Mouse (Mus musculus) common myeloid progenitor, adult 5-6 weeks (primary cell): ENCODE results near the gene Trim33. TPM values are rescaled to one million over a fixed set of nuclear protein-coding genes. Genes with fewer than 3 reads are reported as not detected.

Source experiments
- ATAC-seq: replicated peaks from 2 replicates; pipeline ENCODE4 v1.8.0; 2016; ENCODE audit warnings: low read depth, mild to moderate bottlenecking, moderate TSS enrichment, inconsistent platforms; ENCODE audit not compliant: poor library complexity, severe bottlenecking
- total RNA-seq: library from RNA; stranded (forward); fragments of 200-1000, 187-1606 nt; gene quantifications from 2 replicates; pipeline ENCODE4 v1.2.3, GENCODE M21; 2017

The Trim33 gene
- total RNA-seq, 1 experiment from 2014 or later, result 90.1 TPM

DNA sequence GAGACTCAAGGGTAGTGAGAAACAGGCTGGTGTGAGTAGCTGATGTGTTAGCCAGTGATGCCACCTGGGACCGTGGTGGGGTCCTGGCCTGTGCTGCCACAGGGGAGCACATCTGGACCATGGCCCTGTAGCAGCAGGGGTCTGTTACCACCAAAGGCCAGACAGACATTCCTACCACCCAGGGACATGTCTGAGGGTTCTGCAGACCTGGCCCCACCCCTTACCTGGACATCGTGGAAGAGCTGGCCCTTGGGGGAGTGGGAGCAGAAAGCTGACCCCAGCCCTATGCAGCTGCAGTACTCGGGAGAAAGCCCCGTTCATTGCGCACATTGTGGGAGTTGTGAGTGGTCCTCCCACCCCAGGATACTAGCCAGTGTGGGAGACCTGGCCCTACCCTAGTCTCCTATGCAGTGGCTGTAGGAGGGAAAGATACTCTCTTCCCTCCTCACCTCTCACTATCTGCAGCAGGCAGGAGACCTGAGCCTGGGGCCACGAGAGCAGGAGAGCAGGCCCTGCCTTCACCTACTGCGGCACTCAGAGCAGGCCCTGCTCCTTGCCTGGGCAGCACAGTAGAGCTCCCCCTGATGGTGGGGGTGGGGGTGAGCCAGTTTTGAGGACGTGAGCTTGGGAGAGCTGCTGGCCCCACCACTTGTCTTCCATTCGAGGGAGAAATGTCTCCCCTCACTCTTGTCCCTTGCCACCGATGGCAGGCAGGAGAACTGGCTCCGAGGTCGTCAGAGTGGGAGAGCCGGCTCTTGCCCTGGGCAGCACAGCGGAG lies 114.4 kb downstream of the Trim33 start:
- 0 out of 2 replicates have a peak, but pooled peaks have one; percentile 20 for ATAC-seq

- ATAC-seq, result no peak
These were observed 115.0 kb downstream of the Trim33 start for GRCm38 (mm10) chr3:103394121-103394520.

DNA sequence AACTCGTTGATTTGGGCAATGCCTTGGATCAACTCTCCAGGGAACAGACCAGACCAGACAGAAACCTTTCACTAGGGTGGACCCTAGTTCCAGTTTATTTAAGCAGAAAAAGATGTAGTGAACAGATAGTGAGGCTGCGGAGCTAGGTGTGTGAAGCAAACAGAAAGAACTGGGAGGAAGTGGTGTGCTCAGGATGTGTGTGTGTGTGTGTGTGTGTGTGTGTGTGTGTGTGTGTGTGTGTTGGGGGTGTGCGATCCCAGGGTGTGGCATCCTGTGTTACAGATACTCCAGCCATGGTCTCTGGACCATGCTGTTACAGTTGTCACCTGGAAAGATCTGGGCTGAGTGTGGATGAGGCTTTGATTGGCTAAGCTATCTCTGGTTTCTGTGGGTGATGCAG lies 118.4 kb downstream of the Trim33 start:
- ATAC-seq, result no peak

GRCm38 (mm10) chr3:103400807-103401206 lies 121.7 kb downstream of the Trim33 start:
- ATAC-seq, result no peak

GRCm38 (mm10) chr3:103401342-103402098 lies 122.4 kb downstream of the Trim33 start:
- ATAC-seq, result peak; percentile 87

- no peak for ATAC-seq
These were observed 123.1 kb downstream of the Trim33 start for GRCm38 (mm10) chr3:103402212-103402611.

DNA sequence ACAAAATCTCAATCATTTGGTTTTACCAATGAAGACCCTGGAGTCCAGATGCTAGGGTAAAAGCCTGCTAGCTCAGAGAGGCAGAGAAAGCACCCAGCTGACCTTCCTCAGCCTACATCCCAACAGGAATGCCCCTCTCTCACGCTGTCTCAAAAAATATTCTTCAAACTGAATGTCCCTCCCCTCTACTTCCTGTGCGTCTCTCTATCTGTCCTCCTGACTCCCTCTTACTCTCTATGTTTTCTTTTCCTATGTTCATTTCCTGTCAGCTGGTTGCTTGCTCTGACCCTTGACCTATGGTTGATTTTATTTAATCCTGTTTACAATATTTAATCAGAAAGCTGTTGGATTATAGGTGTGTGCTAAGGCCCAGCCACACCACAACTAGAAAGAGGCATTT lies 126.0 kb downstream of the Trim33 start:
- no peak for ATAC-seq

DNA sequence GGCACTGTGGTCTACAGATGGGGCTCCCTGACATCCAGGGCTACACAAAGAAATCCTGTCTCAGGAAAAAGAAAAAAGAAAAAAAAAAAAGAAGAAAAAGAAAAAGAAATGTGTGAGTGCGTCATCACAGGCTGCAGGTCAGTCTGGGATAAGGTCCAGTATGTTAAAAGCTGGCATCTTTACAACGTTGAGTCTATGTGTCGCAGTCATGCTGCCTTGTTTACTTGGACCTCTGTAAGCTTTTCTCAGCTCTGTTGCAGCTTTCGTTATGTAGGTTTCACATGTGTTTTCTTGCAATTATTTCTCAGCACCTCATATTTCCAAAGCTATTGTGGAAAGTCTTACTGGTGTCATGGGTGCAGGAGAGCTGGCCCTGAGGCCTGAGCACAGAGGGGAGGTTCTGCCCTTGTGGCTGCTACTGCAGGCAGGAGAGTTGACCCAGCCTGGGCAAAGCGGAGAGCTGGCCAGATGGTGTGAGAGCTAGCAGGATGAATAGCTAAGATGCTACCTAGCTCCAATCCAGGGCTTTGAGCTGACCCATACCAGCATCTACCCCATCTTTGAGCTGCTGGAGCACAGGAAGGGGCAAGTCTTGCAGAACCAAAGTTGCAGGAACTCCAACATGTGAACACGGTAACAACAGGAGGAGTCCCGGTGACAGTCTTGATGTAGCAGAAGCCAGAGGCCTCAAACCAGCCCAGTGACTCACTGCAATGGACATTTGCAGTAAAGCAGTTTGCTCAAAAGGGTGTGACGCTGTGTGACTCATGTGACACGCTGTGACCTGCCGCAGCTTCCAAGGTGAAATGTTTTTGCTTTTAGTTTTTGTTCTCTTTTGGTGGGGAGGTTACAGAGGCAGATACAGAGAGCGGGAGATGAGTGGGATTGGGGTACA lies 127.0 kb downstream of the Trim33 start:
- no peak for ATAC-seq

Other genes with a start within 250 kb of the Trim33 start
- 104 and 110 TPM in 2 replicates for gene Nras, start 221.0 kb upstream of the Trim33 start, total RNA-seq
- not detected in 2 replicates for gene Ampd1, start 205.3 kb upstream of the Trim33 start, total RNA-seq
- gene Dennd2c, start 176.7 kb upstream of the Trim33 start, total RNA-seq, result 3.9 and 4.1 TPM in 2 replicates
- 173 and 237 TPM in 2 replicates for gene Bcas2, start 107.6 kb upstream of the Trim33 start, total RNA-seq